Mouse (Mus musculus): Measurements from ENCODE around the gene Drd3. TPM values are rescaled to one million over a fixed set of nuclear protein-coding genes. Genes with fewer than 3 reads are reported as not detected.

The Drd3 gene
- polyA plus RNA-seq, 1 experiment from 2014 or later, result not detected

Other genes with a start within 250 kb of the Drd3 start
- not detected in 2 replicates for gene Tigit, start 89.9 kb upstream of the Drd3 start, polyA plus RNA-seq (2016; fragmentation: Nextera tagmentation; extraction: Ambion mirVana)
- 12.7 and 15.2 TPM in 2 replicates for gene Ccdc191, start 135.8 kb downstream of the Drd3 start, polyA plus RNA-seq (2016; fragmentation: Nextera tagmentation; extraction: Ambion mirVana)
- gene Qtrt2, start 172.8 kb downstream of the Drd3 start, polyA plus RNA-seq (2016; fragmentation: Nextera tagmentation; extraction: Ambion mirVana), result 25.1 and 31.5 TPM in 2 replicates
- 0.25 and 0.32 TPM in 2 replicates for gene Zdhhc23, start 225.8 kb downstream of the Drd3 start, polyA plus RNA-seq (2016; fragmentation: Nextera tagmentation; extraction: Ambion mirVana)

Data from hindbrain, embryonic 10.5 days (tissue).